Mouse (Mus musculus) hindbrain, embryonic 10.5 days (tissue): ENCODE measurements at regions not wholly inside any gene's neighbourhood (a gene's known extent, or its start where the extent isn't known, plus 50 kb on each side); places are given as distances from the start of the nearest gene placed in this dataset.
"Not testable (repeated sequence)": the region's sequence is repeated elsewhere in the genome, so short reads cannot be mapped to it uniquely, and the experiment has no call there.

Source experiments
- DNase-seq: peaks from one replicate; pipeline ENCODE4 v3.0.0-alpha.2; 2017; ENCODE audit warnings: low spot score
- H3K27ac ChIP-seq: fragments of 300-500 bp; sonication (generic); 2 replicates; pipeline ENCODE4 v1.5.1; 2016; ENCODE audit warnings: mild to moderate bottlenecking, moderate library complexity
- H3K27me3 ChIP-seq: fragments of 300-500 bp; sonication (generic); 2 replicates; pipeline ENCODE4 v1.6.1; 2016; ENCODE audit warnings: mild to moderate bottlenecking; ENCODE audit not compliant: poor library complexity, insufficient read depth, severe bottlenecking
- H3K36me3 ChIP-seq: fragments of 300-500 bp; sonication (generic); 2 replicates; pipeline ENCODE4 v1.6.1; 2016; ENCODE audit warnings: mild to moderate bottlenecking, moderate library complexity
- H3K4me1 ChIP-seq: fragments of 300-500 bp; sonication (generic); replicated peaks from 2 replicates; pipeline ENCODE4 v1.6.1; 2016; ENCODE audit warnings: mild to moderate bottlenecking
- H3K4me3 ChIP-seq: fragments of 300-500 bp; sonication (generic); 2 replicates; pipeline ENCODE4 v1.5.1; 2016; ENCODE audit warnings: mild to moderate bottlenecking, moderate library complexity
- H3K9me3 ChIP-seq: fragments of 300-500 bp; sonication (generic); 2 replicates; pipeline ENCODE4 v1.6.1; 2016; ENCODE audit warnings: mild to moderate bottlenecking, moderate library complexity
- WGBS: fragments of 180-500 bp; shearing (Covaris S2); methylation state at CpG from one replicate; pipeline ENCODE4 v1.1.7; 2016; 5-methylcytosine and 5-hydroxymethylcytosine counted together

GRCm38 (mm10) chr2:168424277-168425099, 143.0 kb upstream of the Kcng1 start:
- peaks cover 6% of the 10 kb centered on the region; the same call in 1 of the 2 replicates for H3K27me3 ChIP-seq
- no peak overlapping the region for H3K4me3 ChIP-seq
- H3K27ac ChIP-seq: no peak overlapping the region
- 82% methylated on average over 20 of the region's 20 CpGs for WGBS
- DNase-seq: no peak
- no peaks in the 10 kb centered on the region for H3K9me3 ChIP-seq
- H3K36me3 ChIP-seq: no peaks in the 10 kb centered on the region
- peaks cover 12% of the 10 kb centered on the region for H3K4me1 ChIP-seq

- no peak overlapping the region for H3K27ac ChIP-seq
- WGBS: 61% methylated on average over 6 of the region's 6 CpGs
Measured at GRCm38 (mm10) chr2:168423551-168423950, 142.0 kb upstream of the Kcng1 start.

GRCm38 (mm10) chr2:168415140-168415539, 133.6 kb upstream of the Kcng1 start:
- Histone ChIP-seq H3K4me1 (0 out of 2 replicates have a peak, but pooled peaks cover 3% of the 10 kb centered on the region), H3K36me3 (no peaks in the 10 kb centered on the region), H3K27me3 (no peaks in the 10 kb centered on the region), H3K4me3 (no peak overlapping the region), H3K9me3 (no peaks in the 10 kb centered on the region), H3K27ac (no peak overlapping the region)
- WGBS: 27% methylated on average over 17 of the region's 17 CpGs
- peak; percentile 30 for DNase-seq

More at GRCm38 (mm10) chr2:168423551-168423950, 142.0 kb upstream of the Kcng1 start:
- Histone ChIP-seq H3K4me3 (no peak overlapping the region), H3K9me3 (no peaks in the 10 kb centered on the region), H3K36me3 (no peaks in the 10 kb centered on the region), H3K4me1 (peaks cover 12% of the 10 kb centered on the region), H3K27me3 (peaks cover 6% of the 10 kb centered on the region; the same call in 1 of the 2 replicates)
- DNase-seq: peak; percentile 44

- H3K4me1 ChIP-seq: 0 out of 2 replicates have a peak, but pooled peaks cover 3% of the 10 kb centered on the region
- DNase-seq: no peak
- H3K9me3 ChIP-seq: no peaks in the 10 kb centered on the region
- no peak overlapping the region for H3K27ac ChIP-seq
- WGBS: 86% methylated on average over 18 of the region's 18 CpGs
- H3K4me3 ChIP-seq: no peak overlapping the region
- no peaks in the 10 kb centered on the region for H3K36me3 ChIP-seq
- H3K27me3 ChIP-seq: no peaks in the 10 kb centered on the region
Measured at GRCm38 (mm10) chr2:168414110-168414872, 132.8 kb upstream of the Kcng1 start.

GRCm38 (mm10) chr2:168412853-168413252, 131.3 kb upstream of the Kcng1 start:
- WGBS: 50% methylated on average over 6 of the region's 6 CpGs
- 0 out of 2 replicates have a peak, but pooled peaks cover 3% of the 10 kb centered on the region for H3K4me1 ChIP-seq
- H3K27me3 ChIP-seq: no peaks in the 10 kb centered on the region
- H3K4me3 ChIP-seq: no peak overlapping the region
- H3K9me3 ChIP-seq: no peaks in the 10 kb centered on the region
- DNase-seq: peak; percentile 18
- no peaks in the 10 kb centered on the region for H3K36me3 ChIP-seq
- H3K27ac ChIP-seq: no peak overlapping the region

- no peak for DNase-seq
- Histone ChIP-seq H3K27ac (no peak overlapping the region), H3K4me1 (0 out of 2 replicates have a peak, but pooled peaks cover 3% of the 10 kb centered on the region), H3K36me3 (no peaks in the 10 kb centered on the region), H3K4me3 (no peak overlapping the region), H3K27me3 (no peaks in the 10 kb centered on the region; the same call in 1 of the 2 replicates), H3K9me3 (no peaks in the 10 kb centered on the region)
- WGBS: 63% methylated on average over 16 of the region's 16 CpGs
Measured at GRCm38 (mm10) chr2:168402782-168403513, 121.4 kb upstream of the Kcng1 start.

- WGBS: 80% methylated on average over 14 of the region's 14 CpGs
- no peak overlapping the region for H3K27ac ChIP-seq
- no peaks in the 10 kb centered on the region for H3K27me3 ChIP-seq
- no peaks in the 10 kb centered on the region for H3K36me3 ChIP-seq
- H3K4me3 ChIP-seq: no peak overlapping the region
- H3K9me3 ChIP-seq: no peaks in the 10 kb centered on the region
- DNase-seq: no peak
- peaks cover 14% of the 10 kb centered on the region; the same call in 1 of the 2 replicates for H3K4me1 ChIP-seq
Measured at GRCm38 (mm10) chr2:168399088-168399709, 117.7 kb upstream of the Kcng1 start.

- H3K27ac ChIP-seq: no peak overlapping the region
- 78% methylated on average over 3 of the region's 3 CpGs for WGBS
Measured at GRCm38 (mm10) chr2:168396316-168396715, 114.8 kb upstream of the Kcng1 start.

GRCm38 (mm10) chr2:168393341-168393740, 111.8 kb upstream of the Kcng1 start:
- Histone ChIP-seq H3K27me3 (no peaks in the 10 kb centered on the region), H3K9me3 (no peaks in the 10 kb centered on the region), H3K4me3 (no peak overlapping the region), H3K36me3 (no peaks in the 10 kb centered on the region), H3K4me1 (peaks cover 15% of the 10 kb centered on the region; the same call in 1 of the 2 replicates), H3K27ac (no peak overlapping the region)
- 92% methylated on average over 18 of the region's 18 CpGs for WGBS
- no peak for DNase-seq

More at GRCm38 (mm10) chr2:168396316-168396715, 114.8 kb upstream of the Kcng1 start:
- Histone ChIP-seq H3K4me1 (peaks cover 15% of the 10 kb centered on the region; the same call in 1 of the 2 replicates), H3K4me3 (no peak overlapping the region), H3K9me3 (no peaks in the 10 kb centered on the region), H3K27me3 (no peaks in the 10 kb centered on the region), H3K36me3 (no peaks in the 10 kb centered on the region)
- DNase-seq: no peak

- not testable (repeated sequence) for H3K27ac ChIP-seq, H3K9me3 ChIP-seq, H3K4me3 ChIP-seq, H3K27me3 ChIP-seq, DNase-seq, H3K36me3 ChIP-seq
- H3K4me1 ChIP-seq: peaks cover 15% of the 10 kb centered on the region; the same call in 1 of the 2 replicates
- 89% methylated on average over 3 of the region's 3 CpGs for WGBS
Measured at GRCm38 (mm10) chr2:168392171-168392570, 110.6 kb upstream of the Kcng1 start.

- H3K27me3 ChIP-seq: no peaks in the 10 kb centered on the region
- no peaks in the 10 kb centered on the region for H3K4me1 ChIP-seq
- DNase-seq: no peak
- 85% methylated on average over 5 of the region's 5 CpGs for WGBS
- H3K9me3 ChIP-seq: 0 out of 2 replicates have a peak, but pooled peaks cover 8% of the 10 kb centered on the region
- no peak overlapping the region for H3K4me3 ChIP-seq
- H3K36me3 ChIP-seq: no peaks in the 10 kb centered on the region
- H3K27ac ChIP-seq: no peak overlapping the region
Measured at GRCm38 (mm10) chr2:168380606-168381005, 99.1 kb upstream of the Kcng1 start.

GRCm38 (mm10) chr2:168372356-168372755, 90.8 kb upstream of the Kcng1 start:
- no peak for DNase-seq
- Histone ChIP-seq H3K4me3 (no peak overlapping the region), H3K4me1 (0 out of 2 replicates have a peak, but pooled peaks cover 4% of the 10 kb centered on the region), H3K27ac (no peak overlapping the region), H3K27me3 (no peaks in the 10 kb centered on the region), H3K36me3 (no peaks in the 10 kb centered on the region), H3K9me3 (peaks cover 29% of the 10 kb centered on the region)
- WGBS: 90% methylated on average over 5 of the region's 5 CpGs
